Mouse (Mus musculus) layer of hippocampus, adult 2 months (tissue): ENCODE data around the gene Zdhhc25. TPM values are rescaled to one million over a fixed set of nuclear protein-coding genes. Genes with fewer than 3 reads are reported as not detected.
A peak's percentile ranks its signal among the peaks of the same experiment; 100 is the strongest.

Experiments
- DNase-seq, 2 experiments: peaks; one replicate each; pipeline ENCODE4 v3.0.0; 2022; ENCODE audit warnings: low spot score in 2 of 2
- H3K27ac ChIP-seq: fragments of 200-600 bp; 2 replicates; pipeline ENCODE4 v1.8.1; 2022
- H3K4me3 ChIP-seq: fragments of 200-600 bp; 2 replicates; pipeline ENCODE4 v1.8.1; 2022; ENCODE audit warnings: mild to moderate bottlenecking
- CTCF ChIP-seq: fragments of 200-600 bp; conservative IDR thresholded peaks from 2 replicates; pipeline ENCODE4 v1.8.1; 2022; ENCODE audit warnings: antibody characterized with exemption, mild to moderate bottlenecking, moderate library complexity
- total RNA-seq, 2 experiments: library from RNA; stranded (reverse); gene quantifications; 2 replicates each; pipeline ENCODE4 v1.2.3; 2021

The Zdhhc25 gene
- total RNA-seq, 2 experiments from 2014 or later = not detected

DNA sequence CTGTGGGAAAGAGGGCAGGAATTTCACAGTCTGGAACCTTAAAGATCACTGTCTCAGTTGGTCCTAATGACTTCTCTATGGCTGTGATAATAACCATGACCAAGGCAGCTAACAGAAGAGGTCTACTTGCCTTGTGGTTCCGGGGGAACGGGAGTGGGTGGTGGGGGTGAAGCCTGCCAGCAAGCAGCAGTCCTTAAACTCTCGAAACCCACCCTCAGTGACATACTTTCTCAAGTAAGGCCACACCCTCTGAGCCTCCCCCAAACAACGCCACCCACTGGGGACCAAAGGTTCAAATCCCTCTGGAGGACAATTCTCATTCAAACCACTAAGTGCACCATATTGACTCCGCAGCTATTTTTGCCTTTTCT lies 5.3 kb downstream of the Zdhhc25 start:
- no peak for TF ChIP-seq CTCF
- no peak for DNase-seq
- Histone ChIP-seq H3K4me3 (no peak overlapping the region), H3K27ac (no peak overlapping the region)

GRCm38 (mm10) chr15:88617125-88617524 lies 17.0 kb downstream of the Zdhhc25 start:
- Histone ChIP-seq H3K4me3 (no peak overlapping the region), H3K27ac (no peak overlapping the region)
- no peak for DNase-seq
- TF ChIP-seq CTCF = no peak

DNA sequence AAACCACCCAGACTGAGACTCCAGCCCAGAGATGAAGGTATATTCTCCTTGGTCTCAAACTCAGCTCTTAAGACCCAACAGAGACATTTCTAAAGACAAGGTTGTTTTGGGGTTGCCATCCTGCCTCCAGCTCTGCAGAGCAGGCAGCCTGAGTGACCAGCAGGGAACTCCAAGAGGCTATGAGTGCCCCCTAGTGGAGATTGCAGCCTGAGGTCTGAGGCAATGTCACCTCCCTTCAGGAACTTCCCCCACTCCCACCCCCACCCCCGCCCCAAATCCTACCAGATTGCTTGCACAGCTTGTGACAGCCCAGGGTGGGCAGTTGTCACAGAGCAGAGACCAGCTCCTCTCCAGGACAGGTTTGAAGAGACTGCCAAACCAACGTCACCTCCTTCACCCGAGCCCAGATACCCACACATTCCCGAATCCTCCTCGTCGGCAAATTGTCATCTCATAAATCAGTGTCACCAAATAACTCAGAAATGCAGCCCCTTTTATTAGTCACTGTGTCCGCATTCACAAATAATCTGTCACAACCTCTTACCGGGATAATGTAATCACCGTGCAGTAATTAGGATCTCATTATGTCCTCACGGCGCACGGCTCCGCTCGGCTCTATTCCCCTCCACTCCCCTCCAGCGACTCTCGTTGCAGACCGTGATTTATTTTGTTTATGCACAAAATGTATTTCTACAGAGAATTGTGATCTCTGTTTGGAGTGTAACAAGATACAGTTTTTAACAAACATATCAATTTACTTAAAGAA lies 18.1 kb downstream of the Zdhhc25 start:
- TF ChIP-seq CTCF = peak; percentile 81
- DNase-seq = peak; percentile 10 to 56
- Histone ChIP-seq H3K27ac (no peak overlapping the region), H3K4me3 (no peak overlapping the region)

- TF ChIP-seq CTCF = no peak
- DNase-seq = no peak
- no peak overlapping the region for H3K4me3 ChIP-seq
- no peak overlapping the region for H3K27ac ChIP-seq
Measured at GRCm38 (mm10) chr15:88620017-88620416, 19.9 kb downstream of the Zdhhc25 start.

DNA sequence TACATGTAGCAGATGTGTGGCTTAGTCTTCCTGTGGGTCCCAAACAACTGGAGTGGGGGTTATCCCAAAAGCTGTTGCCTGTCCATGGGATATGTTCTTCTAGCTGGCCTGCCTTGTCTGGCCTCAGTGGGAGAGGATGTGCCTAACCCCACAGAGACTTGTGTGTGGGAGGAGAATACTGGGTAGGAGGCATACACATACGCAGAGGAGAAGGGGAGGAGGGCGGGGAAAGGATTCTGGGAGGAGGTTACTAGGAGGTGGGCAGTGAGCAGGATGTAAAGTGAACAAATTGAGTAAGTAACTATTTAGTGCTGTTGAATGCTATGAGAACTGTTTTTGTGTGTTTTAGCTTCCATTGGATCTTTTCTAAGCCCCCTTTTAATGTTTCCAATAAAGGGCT lies 23.8 kb downstream of the Zdhhc25 start:
- no peak for DNase-seq
- Histone ChIP-seq H3K27ac (no peak overlapping the region), H3K4me3 (no peak overlapping the region)
- no peak for TF ChIP-seq CTCF

DNA sequence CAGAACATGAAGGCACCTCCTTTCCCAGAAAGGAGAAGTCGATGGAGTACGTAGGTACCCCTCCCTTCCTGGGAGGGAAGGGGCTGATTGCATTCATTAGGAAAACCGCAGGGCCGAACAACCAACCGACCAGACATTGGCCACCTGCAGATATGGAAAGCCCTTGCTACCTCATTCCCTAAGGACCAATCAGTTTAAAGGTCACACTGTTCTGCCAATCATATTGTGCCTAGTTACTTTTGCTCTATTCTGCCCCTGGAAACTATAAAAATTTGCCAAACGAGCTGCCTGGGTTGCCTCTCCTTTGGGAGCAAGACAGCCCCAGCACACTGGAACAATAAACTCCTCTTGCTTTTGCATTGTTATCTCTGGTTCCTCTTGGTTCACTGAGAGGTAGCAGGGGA lies 24.8 kb downstream of the Zdhhc25 start:
- Histone ChIP-seq H3K27ac (no peak overlapping the region), H3K4me3 (no peak overlapping the region)
- DNase-seq = no peak
- no peak for TF ChIP-seq CTCF

- no peak for DNase-seq
- no peak for TF ChIP-seq CTCF
- Histone ChIP-seq H3K27ac (no peak overlapping the region), H3K4me3 (no peak overlapping the region)
Measured at GRCm38 (mm10) chr15:88625303-88626066, 25.4 kb downstream of the Zdhhc25 start.

- Histone ChIP-seq H3K4me3 (no peak overlapping the region), H3K27ac (no peak overlapping the region)
- no peak for TF ChIP-seq CTCF
- no peak for DNase-seq
Measured at GRCm38 (mm10) chr15:88626886-88627488, 26.9 kb downstream of the Zdhhc25 start.

- no peak overlapping the region for H3K4me3 ChIP-seq
- no peak for TF ChIP-seq CTCF
- H3K27ac ChIP-seq = no peak overlapping the region
- DNase-seq = no peak
Measured at GRCm38 (mm10) chr15:88628801-88629356, 28.8 kb downstream of the Zdhhc25 start.

- TF ChIP-seq CTCF = peak; percentile 59
- Histone ChIP-seq H3K4me3 (no peak overlapping the region), H3K27ac (no peak overlapping the region)
- no peak for DNase-seq
Measured at GRCm38 (mm10) chr15:88635205-88635604, 35.1 kb downstream of the Zdhhc25 start.

GRCm38 (mm10) chr15:88651019-88651418 lies 50.9 kb downstream of the Zdhhc25 start:
- Histone ChIP-seq H3K4me3 (no peak overlapping the region), H3K27ac (no peak overlapping the region)
- peak; percentile 70 to 86 for DNase-seq
- TF ChIP-seq CTCF = peak; percentile 97

Other genes starting within 250 kb of the Zdhhc25 start
- gene Brd1, start 133.9 kb downstream of the Zdhhc25 start, total RNA-seq = 10 to 100 TPM; 52.5 to 60.6 TPM
- gene Zbed4, start 151.4 kb downstream of the Zdhhc25 start, total RNA-seq = 1 to 10 TPM; 9.1 to 9.4 TPM
- 10 to 100 TPM; 10.1 to 13.3 TPM for gene Alg12, start 219.0 kb downstream of the Zdhhc25 start, total RNA-seq
- 10 to 100 TPM; 21.4 to 26.5 TPM for gene Creld2, start 219.3 kb downstream of the Zdhhc25 start, total RNA-seq